Mouse (Mus musculus) T-helper 1 cell (primary cell): ENCODE results near the gene Grik4.
"Not testable (repeated sequence)": the region's sequence is repeated elsewhere in the genome, so short reads cannot be mapped to it uniquely, and the experiment has no call there.

Experiments used
- in situ Hi-C: fragments of 300-600 bp; cut with MboI, MseI; formaldehyde crosslinking; loops from one replicate; pipeline ENCODE4 v1.15.1; 2025; ENCODE audit warnings: high pct_unique_total_duplicates

Gene Grik4

DNA sequence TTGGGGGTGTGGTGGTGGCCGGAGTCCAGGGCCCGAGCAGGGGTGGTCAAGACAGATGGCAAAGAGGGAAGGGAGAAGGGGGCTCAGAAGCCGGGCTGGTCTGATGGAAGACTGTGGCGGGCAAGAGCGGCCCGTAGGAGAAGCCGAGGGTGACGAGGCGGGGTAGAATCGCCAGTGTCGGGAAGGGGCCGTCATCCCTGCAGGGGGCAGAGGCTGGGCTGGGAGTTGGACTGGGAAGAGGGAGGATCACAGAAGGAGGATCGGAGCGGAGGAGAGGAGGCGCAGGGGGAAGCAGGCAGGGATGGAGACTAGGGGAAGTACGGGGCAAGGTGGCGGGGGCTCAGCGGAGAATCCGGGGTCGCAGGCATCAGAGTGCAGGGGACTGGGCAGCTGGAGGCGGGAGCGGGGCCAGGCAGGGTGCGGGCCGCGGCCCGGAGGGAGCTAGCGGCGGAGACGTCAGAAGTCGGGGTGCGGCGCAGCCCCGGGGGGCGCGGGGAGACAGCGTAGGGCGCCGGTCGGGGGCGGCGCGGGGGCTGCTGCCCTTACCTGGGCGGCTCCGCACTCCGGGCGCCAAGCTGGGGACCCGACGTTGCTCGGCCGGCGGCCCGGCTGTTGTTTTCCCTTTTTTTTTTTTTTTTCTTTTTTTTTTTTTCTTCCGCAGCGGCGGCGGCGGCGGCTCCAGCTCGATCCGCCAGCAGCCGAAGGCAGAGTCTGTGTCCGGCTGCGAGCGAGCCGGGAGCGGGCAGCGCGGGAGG is at the start of gene Grik4:
Gene Grik4, minus strand, starts transcription at position 713 of the 755 bp plus-strand sequence.
- in situ Hi-C loops = loop anchor here (5.0 to 10.0 kb wide), 2 partner anchors 252 to 389 kb away; no protein-coding TSS in a partner anchor

GRCm38 (mm10) chr9:42993659-42994058 is 49.4 kb upstream of the Grik4 start:
- in situ Hi-C loops = no loop called here

DNA sequence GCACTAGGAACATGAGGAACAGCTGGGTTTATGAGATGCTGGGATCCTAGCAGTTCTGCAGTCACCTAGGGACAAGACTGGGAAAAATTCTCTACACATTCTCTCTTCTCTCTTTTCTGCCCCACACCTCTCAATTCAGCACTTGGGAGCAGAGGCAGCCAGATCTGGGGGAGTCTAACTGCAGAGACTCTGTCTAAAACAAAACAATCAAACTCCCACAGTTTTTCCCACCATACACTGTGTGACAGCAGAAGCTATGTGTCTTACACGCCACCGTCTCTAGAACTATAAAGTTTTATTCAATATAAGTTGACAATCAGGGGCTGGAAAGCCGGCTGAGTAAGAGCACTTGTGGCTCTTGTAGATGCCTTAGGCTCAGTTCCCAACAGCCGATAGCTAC is 43.7 kb upstream of the Grik4 start:
- in situ Hi-C loops = no loop called here

- in situ Hi-C loops = no loop called here
Observed at GRCm38 (mm10) chr9:42968894-42969521, 24.7 kb upstream of the Grik4 start.

- in situ Hi-C loops = no loop called here
Observed at GRCm38 (mm10) chr9:42967731-42968130, 23.4 kb upstream of the Grik4 start.

GRCm38 (mm10) chr9:42964809-42965208 is 20.5 kb upstream of the Grik4 start:
- in situ Hi-C loops = not testable (repeated sequence)

DNA sequence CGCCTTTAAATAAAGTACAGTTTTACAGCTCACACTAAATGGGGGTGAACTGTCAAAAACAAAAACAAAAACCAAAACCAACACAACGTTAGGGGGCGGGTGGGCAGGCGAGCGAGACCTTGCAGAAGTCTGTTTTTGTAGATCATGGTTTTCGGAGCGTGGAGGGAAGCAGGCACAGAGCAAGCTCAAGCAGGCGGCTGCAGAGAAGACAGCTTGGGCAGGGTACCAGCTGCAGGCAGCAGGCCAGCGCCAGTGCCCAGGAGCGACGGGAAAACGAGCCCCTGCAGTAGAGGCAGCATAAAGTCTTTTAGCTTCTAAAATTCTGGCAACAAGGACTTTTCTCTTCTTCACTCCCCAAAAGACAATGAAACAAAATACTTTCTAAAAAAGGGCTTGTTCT is 20.1 kb upstream of the Grik4 start:
- in situ Hi-C loops = no loop called here

GRCm38 (mm10) chr9:42962506-42962905 is 18.2 kb upstream of the Grik4 start:
- in situ Hi-C loops = no loop called here

- in situ Hi-C loops = no loop called here
Observed at GRCm38 (mm10) chr9:42958401-42958800, 14.1 kb upstream of the Grik4 start.

DNA sequence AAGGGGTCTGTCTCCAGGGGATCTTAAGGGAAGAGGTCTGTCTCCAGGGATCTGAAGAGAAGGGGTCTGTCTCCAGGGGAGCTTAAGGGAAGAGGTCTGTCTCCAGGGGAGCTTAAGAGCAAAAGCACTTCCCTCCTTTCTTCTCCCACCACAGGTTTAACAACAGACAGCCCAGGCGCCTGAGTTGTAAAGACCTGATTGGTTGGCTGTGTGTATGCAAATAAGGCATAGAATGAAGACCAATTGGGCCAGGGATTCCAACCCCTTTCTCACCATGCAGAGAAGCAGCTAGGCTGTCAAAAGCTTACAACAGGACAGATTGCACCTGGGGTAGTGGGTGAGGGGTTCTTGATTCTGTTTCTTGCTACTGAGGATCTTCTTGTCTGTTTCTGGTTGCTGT is 4.1 kb upstream of the Grik4 start:
- in situ Hi-C loops = loop anchor here (5.0 to 10.0 kb wide), 2 partner anchors 161 to 394 kb away; no protein-coding TSS in a partner anchor

- in situ Hi-C loops = loop anchor here (5.0 to 10.0 kb wide), 2 partner anchors 158 to 390 kb away; no protein-coding TSS in a partner anchor
Observed at GRCm38 (mm10) chr9:42945174-42945573, 881 bp upstream of the Grik4 start.

DNA sequence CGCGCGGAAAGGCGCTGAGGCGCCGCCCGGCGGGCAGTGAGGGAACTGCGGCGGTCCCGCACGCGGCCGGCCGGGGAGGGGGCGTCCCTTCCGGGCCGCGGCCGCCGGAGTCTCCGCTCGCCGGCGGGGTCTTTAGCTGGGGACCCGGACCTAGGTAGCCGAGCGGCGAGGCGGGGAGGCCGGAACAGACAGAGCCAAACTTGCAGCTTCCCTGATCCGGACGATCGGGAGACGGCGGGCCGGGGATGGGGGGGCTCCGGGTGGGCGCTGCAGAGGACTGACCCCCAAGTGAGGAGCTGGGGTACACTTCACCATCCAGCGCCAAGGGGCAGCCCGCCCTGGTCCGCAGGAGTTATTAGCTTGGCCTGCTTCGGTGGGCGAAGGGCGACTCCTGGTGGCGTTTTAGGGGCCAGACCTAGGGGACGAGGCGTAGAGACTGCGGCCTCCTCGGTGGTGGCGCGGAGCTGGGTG is 278 bp upstream of the Grik4 start:
- in situ Hi-C loops = loop anchor here (5.0 to 10.0 kb wide), 3 partner anchors 157 to 390 kb away; no protein-coding TSS in a partner anchor

GRCm38 (mm10) chr9:42943057-42943529 is 1.2 kb downstream of the Grik4 start:
- in situ Hi-C loops = loop anchor here (5.0 to 10.0 kb wide), 2 partner anchors 251 to 388 kb away; no protein-coding TSS in a partner anchor

DNA sequence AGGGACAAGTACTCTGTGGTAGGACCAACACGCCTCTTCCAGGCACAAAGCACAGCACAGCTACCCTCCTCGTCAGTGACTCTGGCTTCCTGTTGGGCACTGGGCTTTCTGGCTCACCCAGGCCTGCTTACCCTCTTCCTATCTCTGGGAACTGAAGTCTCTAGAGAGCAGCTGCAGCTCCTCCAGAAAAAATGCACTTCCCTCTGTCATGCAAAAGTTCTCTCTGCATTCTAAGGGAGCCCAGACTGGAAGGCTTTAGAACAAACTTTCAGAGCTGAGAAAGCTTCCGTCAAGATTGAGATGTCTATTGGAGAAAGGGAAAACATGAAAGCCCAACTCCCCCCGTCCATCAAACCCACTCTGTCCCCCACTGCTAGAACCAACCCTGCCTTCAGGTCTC is 2.1 kb downstream of the Grik4 start:
- in situ Hi-C loops = loop anchor here (5.0 to 10.0 kb wide), 2 partner anchors 250 to 387 kb away; no protein-coding TSS in a partner anchor

GRCm38 (mm10) chr9:42932146-42932545 is 12.1 kb downstream of the Grik4 start:
- in situ Hi-C loops = loop anchor here (10.0 kb wide), 1 partner anchor 607 kb away; no protein-coding TSS in a partner anchor

- in situ Hi-C loops = no loop called here
Observed at GRCm38 (mm10) chr9:42927498-42927897, 16.8 kb downstream of the Grik4 start.

- in situ Hi-C loops = no loop called here
Observed at GRCm38 (mm10) chr9:42926564-42926963, 17.7 kb downstream of the Grik4 start.

GRCm38 (mm10) chr9:42921830-42922229 is 22.5 kb downstream of the Grik4 start:
- in situ Hi-C loops = no loop called here

DNA sequence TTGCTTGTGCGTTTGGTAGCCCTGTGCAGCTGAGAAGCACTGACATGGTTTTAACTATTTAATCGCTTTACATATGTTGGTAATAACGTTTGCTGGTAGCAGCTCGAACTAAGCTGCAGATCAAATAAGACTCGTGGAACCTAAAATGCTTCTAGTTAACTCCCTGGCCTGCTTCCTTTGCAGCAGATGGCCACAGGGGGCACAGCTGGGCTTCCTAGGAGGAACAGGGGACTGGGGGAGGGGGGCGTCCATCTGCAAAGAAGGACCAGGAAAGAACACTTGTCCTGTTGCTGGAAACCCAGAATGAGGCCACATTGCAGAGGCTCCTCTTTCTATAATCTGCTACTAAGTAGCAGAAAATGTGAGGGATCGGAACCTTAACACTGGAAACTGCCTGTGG is 24.1 kb downstream of the Grik4 start:
- in situ Hi-C loops = no loop called here

DNA sequence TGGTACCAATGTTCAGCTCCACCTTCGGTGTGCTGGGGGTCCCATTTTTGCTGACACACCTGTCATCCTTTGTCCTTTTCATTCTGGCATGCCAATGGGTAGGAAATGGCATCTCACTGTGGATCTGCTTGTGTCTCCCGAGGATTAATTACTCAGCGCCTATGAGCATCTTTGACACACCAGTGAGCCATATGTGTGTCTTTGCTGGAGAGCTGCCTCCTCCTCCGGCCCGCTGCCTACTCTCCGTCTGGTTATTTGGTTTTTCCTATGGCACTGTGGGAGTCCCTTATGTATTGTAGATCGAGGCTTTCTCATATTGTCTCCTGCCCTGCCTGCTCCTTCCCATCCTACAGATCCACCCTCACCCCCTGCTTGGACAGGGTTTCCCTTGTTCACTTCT is 26.4 kb downstream of the Grik4 start:
- in situ Hi-C loops = no loop called here

GRCm38 (mm10) chr9:42913201-42913600 is 31.1 kb downstream of the Grik4 start:
- in situ Hi-C loops = no loop called here

DNA sequence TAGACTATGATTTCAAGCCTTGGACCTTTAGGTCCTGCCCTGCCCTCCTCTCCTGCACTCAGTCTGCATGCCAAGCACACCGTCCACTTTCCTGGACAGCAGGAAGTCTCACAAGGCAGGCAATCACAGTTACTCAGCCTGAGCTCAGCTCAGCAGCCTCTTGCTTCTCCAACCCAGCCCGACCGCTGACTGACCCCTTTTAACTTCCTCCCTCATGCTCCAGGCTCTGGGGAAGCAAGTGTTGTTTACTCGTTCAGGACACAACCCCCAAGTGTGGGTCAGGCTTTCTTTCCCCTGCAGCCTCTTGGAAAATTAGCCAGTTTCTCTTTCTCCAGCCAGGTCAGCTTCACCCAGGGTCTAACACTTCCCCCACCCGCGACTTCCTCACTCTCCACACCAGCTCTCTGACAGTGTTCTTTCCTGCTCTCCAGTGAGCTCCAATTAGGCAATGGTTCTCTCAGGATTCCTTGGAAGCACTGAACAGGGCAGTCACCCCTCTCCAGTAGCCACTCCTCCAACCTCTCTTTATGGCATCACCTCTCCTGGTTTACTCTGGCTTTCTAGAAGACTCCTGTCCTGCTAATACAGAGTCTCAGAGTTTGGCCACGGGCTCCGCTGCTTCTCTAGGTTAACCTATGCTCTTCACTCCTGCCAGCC is 35.5 kb downstream of the Grik4 start:
- in situ Hi-C loops = no loop called here
